Mouse (Mus musculus): ENCODE results near the gene Nlgn1.

GRCm38 (mm10) chr3:26117071-26117470, 215.2 kb downstream of the Nlgn1 start:
- TF ChIP-seq CHD2 (IDR thresholded peaks at IDR 0.05; ENCODE audit: low read depth, low read length) (no peak), MAFK (IDR thresholded peaks at IDR 0.05; ENCODE audit: insufficient read depth, low read depth, low read length) (no peak)
